Mouse (Mus musculus) neural tube, embryonic 12.5 days (tissue): ENCODE results near the gene Pwp2. TPM values are rescaled to one million over a fixed set of nuclear protein-coding genes. Genes with fewer than 3 reads are reported as not detected.
"Not testable (repeated sequence)": the region's sequence is repeated elsewhere in the genome, so short reads cannot be mapped to it uniquely, and the experiment has no call there.

ENCODE experiments used
- ATAC-seq: fragments of 200-750 bp; cut with Nextera tagmentation; 2 replicates; pipeline ENCODE4 v1.8.0; 2017; ENCODE audit warnings: low read depth, mild to moderate bottlenecking, moderate TSS enrichment, moderate library complexity; ENCODE audit not compliant: low FRiP score
- H3K27ac ChIP-seq: fragments of 300-500 bp; sonication (generic); 2 replicates; pipeline ENCODE4 v1.5.1; 2016
- H3K27me3 ChIP-seq: fragments of 300-500 bp; sonication (generic); replicated peaks from 2 replicates; pipeline ENCODE4 v1.6.1; 2016; ENCODE audit warnings: mild to moderate bottlenecking
- H3K36me3 ChIP-seq: fragments of 300-500 bp; sonication (generic); 2 replicates; pipeline ENCODE4 v1.6.1; 2016; ENCODE audit warnings: mild to moderate bottlenecking
- H3K4me1 ChIP-seq: fragments of 300-500 bp; sonication (generic); 2 replicates; pipeline ENCODE4 v1.6.1; 2016
- H3K4me2 ChIP-seq: fragments of 300-500 bp; sonication (generic); replicated peaks from 2 replicates; pipeline ENCODE4 v1.6.1; 2016; ENCODE audit warnings: mild to moderate bottlenecking
- H3K4me3 ChIP-seq: fragments of 300-500 bp; sonication (generic); 2 replicates; pipeline ENCODE4 v1.5.1; 2016
- H3K9ac ChIP-seq: fragments of 300-500 bp; sonication (generic); 2 replicates; pipeline ENCODE4 v1.6.1; 2016; ENCODE audit warnings: mild to moderate bottlenecking
- H3K9me3 ChIP-seq: fragments of 300-500 bp; sonication (generic); 2 replicates; pipeline ENCODE4 v1.6.1; 2016; ENCODE audit warnings: mild to moderate bottlenecking
- WGBS: fragments of 180-500 bp; shearing (Covaris S2); methylation state at CpG from one replicate; pipeline ENCODE4 v1.1.7; 2016; 5-methylcytosine and 5-hydroxymethylcytosine counted together
- polyA plus RNA-seq: library from polyadenylated mRNA; unstranded; fragments of >200 nt; fragmentation: Nextera tagmentation; extraction: Ambion mirVana; gene quantifications from 2 replicates; pipeline ENCODE4 v1.2.1, GENCODE M21; 2016

Pwp2 gene
- polyA plus RNA-seq, 1 experiment from 2014 or later, result 22.2 TPM

DNA sequence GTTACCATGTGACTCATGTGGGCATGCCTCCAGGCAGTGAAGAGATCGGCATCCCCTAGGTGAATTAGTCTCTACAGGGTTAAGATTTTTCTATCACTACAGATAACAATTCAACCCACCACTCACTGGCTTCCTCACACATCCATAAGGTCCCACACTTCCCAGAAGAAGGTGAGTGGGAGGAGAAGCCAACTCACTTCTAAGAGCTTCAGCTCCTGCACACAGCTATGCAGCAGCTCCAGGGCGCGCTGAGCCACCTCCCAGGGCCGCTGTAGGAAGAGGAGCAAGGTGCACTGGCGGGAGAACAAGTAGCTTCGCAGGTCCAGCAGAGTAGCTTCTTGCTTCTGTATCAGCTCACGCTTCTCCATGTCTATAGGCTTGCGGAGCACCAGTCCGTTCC lies 29.4 kb upstream of the Pwp2 start:
- Histone ChIP-seq H3K9me3 (no peaks in the 10 kb centered on the region), H3K4me2 (no peak overlapping the region), H3K36me3 (peaks cover 87% of the 10 kb centered on the region), H3K27me3 (no peaks in the 10 kb centered on the region), H3K4me1 (no peaks in the 10 kb centered on the region), H3K9ac (no peak overlapping the region), H3K27ac (no peak overlapping the region), H3K4me3 (no peak overlapping the region)
- WGBS, result 95% methylated on average over 9 of the region's 9 CpGs
- no peak for ATAC-seq

DNA sequence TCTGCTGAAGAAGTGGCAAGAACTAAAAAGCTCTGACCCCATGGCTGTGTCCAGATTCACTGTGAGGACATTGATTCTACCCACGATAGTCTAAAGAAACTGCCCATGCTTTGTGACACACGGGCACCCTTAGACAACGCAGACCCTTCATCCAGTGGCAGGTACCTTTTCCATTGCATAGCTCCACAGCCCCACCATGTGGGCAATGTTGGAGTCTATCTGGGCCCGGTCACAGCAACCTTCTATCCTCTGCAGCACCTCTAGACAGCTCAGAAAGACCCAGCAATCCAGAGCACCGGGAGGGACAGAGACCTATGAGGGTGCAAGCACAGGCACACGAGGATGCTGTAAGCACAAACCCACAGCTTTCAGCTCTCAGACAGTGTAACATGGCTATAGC lies 26.4 kb upstream of the Pwp2 start:
- WGBS, result 73% methylated on average over 6 of the region's 6 CpGs
- no peaks in the 10 kb centered on the region for H3K27me3 ChIP-seq
- H3K9ac ChIP-seq, result no peak overlapping the region
- no peak overlapping the region for H3K27ac ChIP-seq
- ATAC-seq, result no peak
- H3K36me3 ChIP-seq, result peaks cover 91% of the 10 kb centered on the region
- H3K9me3 ChIP-seq, result no peaks in the 10 kb centered on the region
- H3K4me1 ChIP-seq, result no peaks in the 10 kb centered on the region
- H3K4me3 ChIP-seq, result no peak overlapping the region
- no peak overlapping the region for H3K4me2 ChIP-seq

DNA sequence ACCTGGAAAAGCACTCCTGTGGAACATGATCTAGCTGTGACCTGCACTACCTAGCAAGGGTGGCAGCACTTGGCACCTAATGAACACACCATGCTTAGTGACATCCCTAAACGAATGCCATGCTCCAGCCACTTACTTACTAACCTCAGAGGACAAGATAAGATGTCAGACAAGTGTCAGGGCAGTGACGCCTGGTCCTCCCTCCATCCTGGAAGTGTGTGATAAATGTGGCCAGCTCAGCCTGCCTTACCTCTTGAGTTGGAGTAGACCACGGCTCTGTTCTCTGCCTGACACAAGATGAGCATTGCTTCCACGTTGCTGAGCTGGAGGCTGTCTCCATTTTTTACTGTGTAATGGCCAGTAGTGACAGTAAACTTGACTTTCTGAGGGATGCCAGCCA lies 16.2 kb upstream of the Pwp2 start:
- Histone ChIP-seq H3K36me3 (peaks cover 93% of the 10 kb centered on the region), H3K9me3 (no peaks in the 10 kb centered on the region), H3K9ac (no peak overlapping the region), H3K4me1 (no peaks in the 10 kb centered on the region), H3K4me2 (no peak overlapping the region), H3K27me3 (no peaks in the 10 kb centered on the region), H3K4me3 (no peak overlapping the region), H3K27ac (no peak overlapping the region)
- no peak for ATAC-seq
- 89% methylated on average over 4 of the region's 4 CpGs for WGBS

DNA sequence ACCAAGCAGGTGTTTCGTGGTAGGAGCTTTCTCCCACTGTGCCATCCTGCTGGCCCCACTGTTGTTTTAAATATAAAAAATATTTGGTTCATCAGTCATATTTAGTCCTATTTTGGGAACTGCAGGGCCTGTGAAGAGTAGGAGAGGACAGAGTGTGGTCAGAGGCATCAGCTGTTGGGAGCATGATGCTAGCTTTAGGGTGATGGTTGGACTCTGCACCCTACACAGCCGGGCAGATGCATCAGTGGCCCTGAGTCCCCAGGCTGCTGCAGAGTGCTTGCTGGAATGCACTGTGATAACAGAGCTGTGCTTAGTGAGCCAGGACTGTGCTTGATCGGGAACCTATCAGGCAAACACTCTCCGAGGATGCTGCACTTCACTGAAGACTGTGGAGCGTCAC lies 8.0 kb upstream of the Pwp2 start:
- no peak overlapping the region for H3K9ac ChIP-seq
- 96% methylated on average over 5 of the region's 5 CpGs for WGBS

DNA sequence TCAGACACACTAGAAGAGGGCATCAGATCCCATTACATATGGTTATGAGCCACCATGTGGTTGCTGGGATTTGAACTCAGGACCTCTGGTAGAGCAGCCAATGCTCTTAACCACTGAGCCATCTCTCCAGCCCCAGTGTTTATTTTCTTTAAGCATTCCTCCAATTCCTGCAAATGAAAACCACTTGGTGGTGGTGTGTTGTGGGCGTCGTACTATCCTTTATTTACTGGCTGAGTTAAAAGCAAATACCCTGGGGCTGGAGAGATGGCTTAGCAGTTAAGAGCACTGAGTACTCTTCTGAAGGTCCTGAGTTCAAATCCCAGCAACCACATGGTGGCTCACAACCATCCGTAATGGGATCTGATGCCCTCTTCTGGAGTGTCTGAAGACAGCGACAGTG lies 1.1 kb upstream of the Pwp2 start:
- ATAC-seq, H3K9me3 ChIP-seq, H3K27me3 ChIP-seq, H3K9ac ChIP-seq, H3K4me3 ChIP-seq, H3K4me1 ChIP-seq, H3K27ac ChIP-seq, H3K4me2 ChIP-seq: not testable (repeated sequence)
- H3K36me3 ChIP-seq, result peaks cover 57% of the 10 kb centered on the region
- 94% methylated on average over 4 of the region's 4 CpGs for WGBS

More for the DNA sequence above, 8.0 kb upstream of the Pwp2 start:
- H3K4me3 ChIP-seq, result no peak overlapping the region
- no peak for ATAC-seq
- H3K4me1 ChIP-seq, result no peaks in the 10 kb centered on the region
- H3K9me3 ChIP-seq, result no peaks in the 10 kb centered on the region
- H3K36me3 ChIP-seq, result peaks cover 98% of the 10 kb centered on the region
- H3K27ac ChIP-seq, result no peak overlapping the region
- H3K4me2 ChIP-seq, result no peak overlapping the region
- H3K27me3 ChIP-seq, result no peaks in the 10 kb centered on the region

DNA sequence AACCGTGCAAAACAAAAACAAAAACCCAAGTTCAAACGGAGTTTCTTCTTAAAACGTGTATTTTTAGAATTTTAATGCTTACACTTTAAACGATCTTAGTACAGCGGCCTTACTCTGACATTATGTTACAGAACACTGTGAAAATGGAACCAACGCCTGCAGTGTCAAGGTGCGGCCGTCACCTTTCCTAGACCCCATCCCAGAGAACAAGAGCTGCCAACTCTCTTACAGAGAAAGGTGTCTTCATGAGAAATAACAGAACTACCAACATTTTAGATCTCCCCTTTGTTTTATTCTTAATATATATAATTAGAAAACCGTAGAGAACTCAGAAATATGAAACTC lies 404 bp upstream of the Pwp2 start:
- H3K27ac ChIP-seq, result no peak overlapping the region
- H3K36me3 ChIP-seq, result peaks cover 57% of the 10 kb centered on the region

DNA sequence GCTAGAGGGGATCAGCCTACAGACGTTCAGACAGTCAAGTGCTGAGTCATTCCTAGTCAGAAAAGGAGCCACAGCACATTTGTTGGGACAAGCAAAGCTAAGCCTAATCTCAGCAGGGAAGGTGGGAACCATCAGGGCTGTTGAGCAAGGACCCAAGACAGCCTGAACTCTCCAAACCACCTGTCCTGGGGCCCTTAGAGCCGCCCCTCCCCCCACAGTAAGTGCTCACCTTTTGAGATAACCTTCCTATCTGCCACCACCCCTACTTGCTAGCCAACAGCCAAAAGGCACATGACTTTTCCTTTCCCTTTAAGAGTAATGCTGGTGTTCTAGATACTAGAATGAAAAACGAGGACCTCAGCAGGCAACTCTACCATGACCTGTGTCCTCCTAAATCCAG lies 1.4 kb downstream of the Pwp2 start:
- ATAC-seq, result no peak
- no peaks in the 10 kb centered on the region for H3K9me3 ChIP-seq
- H3K36me3 ChIP-seq, result peaks cover 57% of the 10 kb centered on the region
- no peak overlapping the region for H3K4me3 ChIP-seq
- H3K27me3 ChIP-seq, result no peaks in the 10 kb centered on the region
- WGBS, result 89% methylated on average over 3 of the region's 3 CpGs
- H3K27ac ChIP-seq, result no peak overlapping the region
- H3K4me1 ChIP-seq, result peaks cover 9% of the 10 kb centered on the region
- H3K4me2 ChIP-seq, result peak overlapping the region; percentile 99
- no peak overlapping the region for H3K9ac ChIP-seq

More for the DNA sequence above, 404 bp upstream of the Pwp2 start:
- peak; percentile 43; the same call in 1 of the 2 replicates for ATAC-seq
- no peaks in the 10 kb centered on the region for H3K27me3 ChIP-seq
- no peak overlapping the region for H3K9ac ChIP-seq
- no peaks in the 10 kb centered on the region for H3K9me3 ChIP-seq
- peak overlapping the region; percentile 99 for H3K4me2 ChIP-seq
- H3K4me3 ChIP-seq, result peak overlapping the region; percentile 74; the same call in 1 of the 2 replicates
- peaks cover 9% of the 10 kb centered on the region for H3K4me1 ChIP-seq
- 26% methylated on average over 9 of the region's 9 CpGs for WGBS

DNA sequence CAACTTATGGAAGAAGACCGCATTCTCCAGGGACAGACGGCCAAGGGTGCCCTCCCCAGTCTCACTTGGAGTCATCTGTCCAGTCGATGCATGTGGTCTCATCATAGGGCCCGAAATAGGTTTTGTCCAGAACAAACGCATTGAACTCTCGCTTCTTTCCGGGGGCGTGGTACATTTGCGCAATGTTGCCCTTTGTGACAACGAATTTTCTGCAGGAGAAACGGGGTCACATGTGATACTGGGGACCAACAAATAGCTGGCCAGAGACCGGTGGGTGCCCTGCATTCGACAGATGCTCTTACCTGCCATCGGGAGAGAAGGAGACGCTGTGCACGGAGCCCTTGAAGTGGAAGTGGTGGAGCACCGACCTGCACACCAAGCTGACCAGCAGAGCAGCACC lies 2.6 kb downstream of the Pwp2 start:
- H3K27me3 ChIP-seq, result no peaks in the 10 kb centered on the region
- peaks cover 9% of the 10 kb centered on the region for H3K4me1 ChIP-seq
- no peak for ATAC-seq
- no peak overlapping the region for H3K9ac ChIP-seq
- H3K4me3 ChIP-seq, result no peak overlapping the region
- no peak overlapping the region for H3K27ac ChIP-seq
- no peak overlapping the region for H3K4me2 ChIP-seq
- peaks cover 57% of the 10 kb centered on the region for H3K36me3 ChIP-seq
- no peaks in the 10 kb centered on the region for H3K9me3 ChIP-seq
- WGBS, result 97% methylated on average over 17 of the region's 17 CpGs

DNA sequence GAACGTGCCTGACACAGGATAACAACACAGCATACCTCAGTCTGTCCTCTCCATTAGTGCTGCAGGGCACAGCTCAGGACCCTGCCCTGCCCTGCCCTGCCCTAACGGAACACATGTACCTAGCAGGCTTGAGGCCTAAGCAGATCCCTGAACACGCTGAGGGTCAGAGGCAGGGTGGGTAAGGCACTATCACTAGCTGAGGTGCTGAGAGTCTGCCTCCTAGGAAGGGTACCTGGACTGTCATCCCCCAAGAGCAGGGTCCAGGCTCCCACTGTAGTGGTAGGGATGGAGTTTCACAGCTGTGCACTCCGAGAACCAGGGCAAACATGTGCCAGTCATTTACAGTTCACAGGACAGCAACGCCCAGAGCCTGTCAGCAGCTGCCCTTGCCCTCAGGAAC lies 10.5 kb downstream of the Pwp2 start:
- Histone ChIP-seq H3K27ac (no peak overlapping the region), H3K9me3 (no peaks in the 10 kb centered on the region), H3K27me3 (no peaks in the 10 kb centered on the region), H3K36me3 (peaks cover 86% of the 10 kb centered on the region), H3K4me3 (no peak overlapping the region), H3K4me1 (peaks cover under 1% of the 10 kb centered on the region; the same call in 1 of the 2 replicates), H3K4me2 (no peak overlapping the region), H3K9ac (no peak overlapping the region)
- no peak for ATAC-seq
- WGBS, result 94% methylated on average over 5 of the region's 5 CpGs

DNA sequence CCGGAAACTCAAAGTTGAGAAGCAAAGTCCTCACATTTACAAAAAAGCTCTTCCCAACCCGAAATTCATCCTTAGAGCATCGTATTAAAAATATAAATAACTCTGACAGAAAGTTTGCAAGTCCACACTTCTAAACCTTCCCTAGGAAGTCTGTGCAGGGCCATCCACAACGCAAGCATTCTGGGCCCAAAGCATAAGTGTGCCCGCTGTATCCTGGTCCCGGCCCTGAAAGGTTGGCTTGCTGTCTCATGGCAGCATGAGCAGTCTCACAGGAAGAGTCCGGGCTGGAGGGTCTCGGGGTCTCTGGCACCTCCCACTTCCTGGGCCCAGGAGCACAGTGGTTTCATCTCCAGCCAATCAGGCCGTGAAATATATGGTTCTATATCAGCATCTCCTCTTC lies 13.4 kb downstream of the Pwp2 start:
- Histone ChIP-seq H3K4me1 (peaks cover 13% of the 10 kb centered on the region), H3K9ac (no peak overlapping the region), H3K27ac (no peak overlapping the region), H3K36me3 (peaks cover 69% of the 10 kb centered on the region), H3K9me3 (no peaks in the 10 kb centered on the region), H3K27me3 (no peaks in the 10 kb centered on the region), H3K4me3 (no peak overlapping the region), H3K4me2 (no peak overlapping the region)
- WGBS, result 91% methylated on average over 9 of the region's 9 CpGs
- ATAC-seq, result no peak

DNA sequence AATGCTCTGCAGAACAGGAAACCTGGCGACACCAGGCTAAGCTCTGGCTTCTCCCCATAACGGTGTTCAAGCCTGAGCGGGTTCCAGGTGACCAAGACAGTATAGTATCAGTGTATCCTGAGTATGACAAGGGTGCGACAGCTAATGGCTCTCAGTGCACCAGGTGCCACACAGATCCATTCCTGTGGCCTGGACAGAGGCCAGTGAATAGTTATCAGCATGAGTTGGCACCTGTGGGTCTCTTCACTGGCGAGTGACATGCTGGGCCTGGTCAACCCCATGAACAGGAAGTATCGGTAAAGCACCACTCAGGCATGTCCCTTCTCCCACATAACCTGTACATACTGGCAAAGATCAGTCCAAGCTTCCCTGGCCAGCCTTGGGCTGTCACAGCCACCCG lies 13.9 kb downstream of the Pwp2 start:
- peaks cover 69% of the 10 kb centered on the region for H3K36me3 ChIP-seq

DNA sequence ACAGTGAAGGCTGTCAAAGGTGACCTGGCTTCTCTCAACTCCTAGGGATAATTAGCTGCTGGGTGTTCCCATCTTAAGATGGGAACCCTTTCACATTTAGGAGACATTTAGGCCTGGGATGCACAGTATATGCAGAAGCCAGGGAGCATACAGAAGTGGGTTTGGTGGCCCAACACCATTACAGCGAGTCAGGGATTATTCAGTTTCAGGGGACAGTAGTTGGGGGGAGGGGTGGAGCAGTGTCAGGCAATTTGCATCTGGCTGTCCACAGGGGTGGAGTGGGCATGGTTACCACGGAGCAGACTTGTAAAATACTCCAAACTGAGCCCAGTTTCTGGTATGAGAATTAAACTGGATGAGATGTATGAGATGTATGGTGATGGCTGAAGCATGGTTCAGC lies 14.5 kb downstream of the Pwp2 start:
- 0 out of 2 replicates have a peak, but pooled peaks have one; percentile 3 for ATAC-seq
- H3K4me2 ChIP-seq, result peak overlapping the region; percentile 92
- peaks cover 69% of the 10 kb centered on the region for H3K36me3 ChIP-seq
- H3K9me3 ChIP-seq, result no peaks in the 10 kb centered on the region
- no peak overlapping the region for H3K27ac ChIP-seq
- H3K4me3 ChIP-seq, result peak overlapping the region; percentile 80; the same call in 1 of the 2 replicates
- H3K4me1 ChIP-seq, result peaks cover 13% of the 10 kb centered on the region
- whole genome bisulfite sequencing, result 48% methylated on average over 2 of the region's 2 CpGs
- no peaks in the 10 kb centered on the region for H3K27me3 ChIP-seq
- H3K9ac ChIP-seq, result no peak overlapping the region

More for the DNA sequence above, 13.9 kb downstream of the Pwp2 start:
- no peak overlapping the region for H3K9ac ChIP-seq
- no peak overlapping the region for H3K4me2 ChIP-seq
- no peak overlapping the region for H3K4me3 ChIP-seq
- 96% methylated on average over 7 of the region's 7 CpGs for WGBS
- peaks cover 13% of the 10 kb centered on the region for H3K4me1 ChIP-seq
- ATAC-seq, result no peak
- no peaks in the 10 kb centered on the region for H3K27me3 ChIP-seq
- no peak overlapping the region for H3K27ac ChIP-seq
- H3K9me3 ChIP-seq, result no peaks in the 10 kb centered on the region

DNA sequence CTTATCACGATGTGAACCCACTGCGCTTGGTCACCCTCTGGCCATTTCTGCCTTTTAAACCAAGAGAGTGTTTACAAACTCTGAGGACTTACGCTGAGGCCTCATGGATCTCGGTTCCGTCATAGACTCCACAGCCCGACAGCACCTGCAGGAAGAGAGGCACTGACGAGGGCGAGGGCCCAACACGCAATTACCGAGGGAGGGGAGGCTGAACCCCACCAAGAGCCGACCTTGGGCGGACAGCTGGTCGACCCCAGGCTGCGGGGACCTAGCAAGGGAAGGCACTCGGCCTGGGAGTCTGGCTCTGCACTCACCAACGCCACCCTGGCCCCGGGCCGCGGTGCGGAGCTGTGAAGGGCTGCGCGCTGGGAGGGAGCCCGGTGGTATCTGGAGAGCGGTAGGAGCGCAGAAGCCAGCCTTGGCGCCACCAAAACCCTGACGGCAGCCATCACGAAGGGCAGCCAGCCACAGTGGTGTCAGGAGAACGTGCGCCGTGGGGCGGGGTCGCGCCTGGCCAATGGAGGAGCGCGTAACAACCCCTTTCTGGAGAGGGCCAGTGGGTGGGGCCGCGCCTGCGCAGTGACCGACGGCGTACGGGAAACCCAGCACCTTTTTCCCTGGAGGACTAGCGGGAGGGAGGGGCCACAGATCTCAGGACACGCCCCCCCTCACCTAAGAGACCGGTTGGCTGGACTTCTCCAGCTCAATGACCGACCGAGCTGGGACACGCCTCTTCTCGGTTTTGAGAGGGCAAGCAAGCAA lies 15.5 kb downstream of the Pwp2 start, which contains the start of gene D10Jhu81e:
Gene D10Jhu81e, minus strand, starts transcription at position 502 of the 762 bp plus-strand sequence.
- H3K27me3 ChIP-seq, result no peaks in the 10 kb centered on the region
- peaks cover 68% of the 10 kb centered on the region for H3K36me3 ChIP-seq
- ATAC-seq, result peak; percentile 96
- H3K27ac ChIP-seq, result peak within 1 kb of the TSS; percentile 32; the same call in 1 of the 2 replicates
- 1% methylated on average over 50 of the region's 50 CpGs for WGBS
- peaks cover 13% of the 10 kb centered on the region for H3K4me1 ChIP-seq
- H3K9me3 ChIP-seq, result no peaks in the 10 kb centered on the region
- peak within 1 kb of the TSS; percentile 92 for H3K4me2 ChIP-seq
- peak within 1 kb of the TSS; percentile 81 for H3K9ac ChIP-seq
- peak within 1 kb of the TSS; percentile 80 for H3K4me3 ChIP-seq
